Mouse (Mus musculus): ENCODE measurements at regions not wholly inside any gene's neighbourhood (a gene's known extent, or its start where the extent isn't known, plus 50 kb on each side); places are given as distances from the start of the nearest gene placed in this dataset.

GRCm38 (mm10) chr2:57772315-57772714 lies 225.4 kb upstream of the Galnt5 start:
- DNase-seq (ENCODE audit: low read depth), result peak; percentile 3

- DNase-seq (ENCODE audit: low read depth), result no peak
Observed at GRCm38 (mm10) chr2:57776154-57776553, 221.5 kb upstream of the Galnt5 start.

GRCm38 (mm10) chr2:57780836-57781235 lies 216.8 kb upstream of the Galnt5 start:
- no peak for DNase-seq (ENCODE audit: low read depth)

- DNase-seq (ENCODE audit: low read depth), result no peak
Observed at GRCm38 (mm10) chr2:57793519-57794296, 204.0 kb upstream of the Galnt5 start.

- DNase-seq (ENCODE audit: low read depth), result no peak
Observed at GRCm38 (mm10) chr2:57799279-57799678, 198.4 kb upstream of the Galnt5 start.

- no peak for DNase-seq (ENCODE audit: low read depth)
Observed at GRCm38 (mm10) chr2:57807911-57808310, 189.8 kb upstream of the Galnt5 start.

- no peak for DNase-seq (ENCODE audit: low read depth)
Observed at GRCm38 (mm10) chr2:57812996-57813395, 184.7 kb upstream of the Galnt5 start.

- DNase-seq (ENCODE audit: low read depth), result no peak
Observed at GRCm38 (mm10) chr2:57820343-57820742, 177.3 kb upstream of the Galnt5 start.

GRCm38 (mm10) chr2:57820923-57821322 lies 176.8 kb upstream of the Galnt5 start:
- no peak for DNase-seq (ENCODE audit: low read depth)

- DNase-seq (ENCODE audit: low read depth), result no peak
Observed at GRCm38 (mm10) chr2:57828284-57828683, 169.4 kb upstream of the Galnt5 start.

- DNase-seq (ENCODE audit: low read depth), result peak; percentile 20
Observed at GRCm38 (mm10) chr2:57832565-57833355, 164.9 kb upstream of the Galnt5 start.

- DNase-seq (ENCODE audit: low read depth), result no peak
Observed at GRCm38 (mm10) chr2:57845135-57845534, 152.5 kb upstream of the Galnt5 start.

GRCm38 (mm10) chr2:57847707-57848106 lies 150.0 kb upstream of the Galnt5 start:
- DNase-seq (ENCODE audit: low read depth), result no peak

GRCm38 (mm10) chr2:57849338-57850057 lies 148.2 kb upstream of the Galnt5 start:
- no peak for DNase-seq (ENCODE audit: low read depth)

GRCm38 (mm10) chr2:57850058-57850400 lies 147.7 kb upstream of the Galnt5 start:
- no peak for DNase-seq (ENCODE audit: low read depth)

GRCm38 (mm10) chr2:57856524-57857107 lies 141.1 kb upstream of the Galnt5 start:
- DNase-seq (ENCODE audit: low read depth), result no peak

- no peak for DNase-seq (ENCODE audit: low read depth)
Observed at GRCm38 (mm10) chr2:57865289-57865688, 132.4 kb upstream of the Galnt5 start.

- no peak for DNase-seq (ENCODE audit: low read depth)
Observed at GRCm38 (mm10) chr2:57868046-57868445, 129.6 kb upstream of the Galnt5 start.

GRCm38 (mm10) chr2:57900168-57900567 lies 97.5 kb upstream of the Galnt5 start:
- DNase-seq (ENCODE audit: low read depth), result no peak

GRCm38 (mm10) chr2:57900580-57901247 lies 97.0 kb upstream of the Galnt5 start:
- DNase-seq (ENCODE audit: low read depth), result no peak

GRCm38 (mm10) chr2:57905184-57905583 lies 92.5 kb upstream of the Galnt5 start:
- no peak for DNase-seq (ENCODE audit: low read depth)

- DNase-seq (ENCODE audit: low read depth), result no peak
Observed at GRCm38 (mm10) chr2:57906939-57907338, 90.7 kb upstream of the Galnt5 start.

All from c-Kit-positive CD71-negative TER-119-negative erythroid progenitor cells, embryonic 14.5 days (primary cell).